Mouse (Mus musculus) lung, adult 18-20 months (tissue): ENCODE measurements around the gene Dusp15.

Experiments used
- DNase-seq, 2 experiments: peaks; one replicate each; pipeline ENCODE4 v3.0.0; 2022; ENCODE audit warnings: mixed read lengths in 2 of 2

Gene Dusp15

GRCm38 (mm10) chr2:152951065-152951849, at the start of gene Dusp15:
Gene Dusp15, minus strand, starts transcription at chr2:152951698.
- no peak for DNase-seq

GRCm38 (mm10) chr2:152997046-152997445, 45.5 kb upstream of the Dusp15 start:
- DNase-seq: no peak

DNA sequence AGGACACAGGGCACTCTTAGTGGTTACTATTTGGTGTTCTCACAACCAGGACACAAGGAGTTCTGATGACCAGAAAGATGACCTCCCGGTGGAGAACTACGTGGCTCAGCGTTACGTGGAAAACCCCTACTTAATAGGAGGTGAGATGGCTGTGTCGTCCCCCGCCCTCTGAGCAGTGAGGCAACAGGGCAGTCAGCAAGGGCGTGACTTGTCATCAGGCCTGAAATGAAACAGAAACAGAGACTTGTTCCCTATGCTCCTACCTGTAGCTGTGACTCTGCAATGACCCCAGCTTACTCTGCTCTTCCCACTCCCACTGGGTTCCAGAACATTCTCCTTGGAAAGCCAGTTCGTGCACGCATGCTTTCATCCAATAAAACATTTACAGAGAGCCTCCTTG, 40.0 kb upstream of the Dusp15 start:
- DNase-seq: no peak

- no peak for DNase-seq
Measured at GRCm38 (mm10) chr2:152985582-152985981, 34.1 kb upstream of the Dusp15 start.

DNA sequence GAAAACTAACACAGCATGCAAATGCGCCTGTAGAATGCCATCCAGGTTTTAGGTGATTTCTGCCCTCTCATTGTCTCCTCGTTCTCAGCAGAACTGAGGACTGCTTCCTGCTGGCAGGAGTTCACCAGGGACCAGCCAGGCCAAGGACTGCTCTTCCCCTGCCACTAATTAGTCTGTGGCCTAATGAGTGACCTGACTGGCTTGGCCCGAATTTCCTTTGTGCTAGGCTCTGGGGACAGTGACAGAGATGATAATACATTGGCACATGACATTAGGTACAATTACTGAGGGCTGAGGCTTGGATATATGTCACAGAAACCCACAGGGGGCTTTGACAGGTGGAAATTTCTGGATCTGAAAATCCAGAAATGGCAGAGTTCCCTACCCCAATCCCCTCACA, 25.5 kb upstream of the Dusp15 start:
- DNase-seq: no peak

GRCm38 (mm10) chr2:152965555-152965954, 14.1 kb upstream of the Dusp15 start:
- DNase-seq: no peak

- DNase-seq: peak; percentile 71 to 83
Measured at GRCm38 (mm10) chr2:152962091-152962793, 10.7 kb upstream of the Dusp15 start, which contains the start of gene Ttll9. Gene Ttll9, plus strand, starts transcription at chr2:152962485.

- DNase-seq: no peak
Measured at GRCm38 (mm10) chr2:152958116-152958515, 6.6 kb upstream of the Dusp15 start.

- DNase-seq: no peak
Measured at GRCm38 (mm10) chr2:152951850-152952720, 587 bp upstream of the Dusp15 start.

GRCm38 (mm10) chr2:152950358-152951064, 987 bp downstream of the Dusp15 start:
- no peak for DNase-seq

DNA sequence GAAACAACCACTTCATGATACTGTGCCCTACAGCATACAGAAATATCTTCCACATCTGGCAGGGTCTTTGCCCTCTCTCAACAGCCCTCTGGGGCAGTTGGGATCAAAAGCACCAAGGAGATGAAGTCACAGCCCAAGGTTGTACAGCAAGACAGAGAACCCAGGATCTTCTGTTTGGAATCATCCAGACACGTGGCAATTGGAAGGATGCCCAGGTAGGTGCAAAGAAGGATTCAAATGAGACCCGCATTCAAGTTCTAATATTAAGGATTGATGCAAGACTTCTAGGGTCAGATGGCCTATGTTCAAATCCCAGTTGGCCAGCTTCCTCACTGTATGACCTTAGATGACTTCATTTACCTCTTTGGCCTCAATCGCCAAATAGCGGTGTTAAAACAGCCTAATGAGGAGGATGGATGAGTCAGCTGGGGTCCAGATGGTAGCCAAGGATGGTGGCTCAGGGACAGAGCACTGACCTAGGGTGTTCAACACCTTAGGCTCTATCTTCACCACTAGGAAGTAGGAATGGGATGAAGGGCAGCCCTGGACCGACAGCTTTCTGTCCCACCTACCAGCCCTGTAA, 3.0 kb downstream of the Dusp15 start:
- DNase-seq: no peak

DNA sequence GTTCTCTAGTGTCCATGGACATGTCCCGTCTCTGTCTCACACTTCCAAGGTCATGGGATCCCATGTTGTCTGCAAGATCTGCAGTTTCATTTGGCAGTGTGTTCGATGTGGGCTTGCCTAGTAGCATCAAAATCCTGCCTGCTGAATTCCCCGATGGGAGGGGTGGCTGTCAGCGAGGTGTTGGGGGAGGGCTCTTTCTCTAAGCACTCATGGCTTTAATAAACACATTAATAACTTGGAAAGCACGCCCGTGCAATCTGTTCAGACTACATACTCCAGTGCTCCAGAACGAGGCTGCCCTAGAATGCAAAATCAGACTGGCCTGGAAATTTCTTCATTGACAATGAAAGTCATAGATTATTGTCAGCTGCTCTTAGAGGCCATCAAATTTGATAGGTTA, 4.4 kb downstream of the Dusp15 start:
- DNase-seq: no peak

DNA sequence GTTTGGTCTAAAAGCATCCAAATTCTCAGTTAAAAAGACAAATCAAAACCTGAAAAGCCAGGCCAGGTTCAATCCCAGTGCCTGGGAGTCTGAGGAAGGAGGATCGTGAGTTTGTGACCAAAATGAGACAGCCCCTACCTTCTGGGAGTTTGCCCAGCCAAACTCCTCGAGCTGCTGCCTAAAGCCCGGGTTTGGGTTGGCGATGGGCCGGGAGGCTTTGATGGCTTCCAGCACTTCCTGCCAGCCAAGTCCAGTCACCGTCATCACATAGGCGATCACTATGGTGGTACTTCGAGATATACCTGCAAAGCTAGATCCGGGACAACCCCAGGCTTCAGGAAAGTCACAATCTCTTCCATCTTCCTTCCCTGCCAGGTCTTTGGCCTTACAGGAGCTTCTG, 7.5 kb downstream of the Dusp15 start:
- no peak for DNase-seq

GRCm38 (mm10) chr2:152943568-152943967, 7.9 kb downstream of the Dusp15 start:
- DNase-seq: no peak

- no peak for DNase-seq
Measured at GRCm38 (mm10) chr2:152942898-152943515, 8.5 kb downstream of the Dusp15 start.

- no peak for DNase-seq
Measured at GRCm38 (mm10) chr2:152941776-152942175, 9.7 kb downstream of the Dusp15 start.

- no peak for DNase-seq
Measured at GRCm38 (mm10) chr2:152941106-152941505, 10.4 kb downstream of the Dusp15 start.

- DNase-seq: no peak
Measured at GRCm38 (mm10) chr2:152939846-152940245, 11.7 kb downstream of the Dusp15 start.

DNA sequence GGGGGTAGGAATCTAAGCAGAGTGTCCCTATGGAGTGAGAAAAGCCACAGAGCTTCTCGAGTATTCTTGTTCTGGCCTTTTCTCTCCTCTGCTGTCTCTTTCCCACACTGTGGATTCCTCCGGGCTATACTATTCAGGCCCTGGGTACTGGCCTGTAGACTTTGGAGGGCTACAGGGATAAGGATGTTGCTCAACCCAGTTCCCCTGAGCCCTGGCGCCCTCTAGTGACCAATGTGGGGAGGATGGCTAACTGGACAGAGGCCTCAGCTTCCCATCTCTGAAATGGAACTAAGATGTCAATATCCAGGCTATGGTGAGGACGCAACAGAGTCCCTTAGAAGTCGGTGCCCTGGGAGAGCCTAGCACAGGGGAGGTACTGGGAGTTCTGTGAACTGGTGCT, 17.9 kb downstream of the Dusp15 start:
- peak; percentile 53 to 62 for DNase-seq

GRCm38 (mm10) chr2:152933048-152933447, 18.4 kb downstream of the Dusp15 start, which contains the start of gene Foxs1:
Gene Foxs1, minus strand, starts transcription at chr2:152933208.
- DNase-seq: peak; percentile 36 to 38

DNA sequence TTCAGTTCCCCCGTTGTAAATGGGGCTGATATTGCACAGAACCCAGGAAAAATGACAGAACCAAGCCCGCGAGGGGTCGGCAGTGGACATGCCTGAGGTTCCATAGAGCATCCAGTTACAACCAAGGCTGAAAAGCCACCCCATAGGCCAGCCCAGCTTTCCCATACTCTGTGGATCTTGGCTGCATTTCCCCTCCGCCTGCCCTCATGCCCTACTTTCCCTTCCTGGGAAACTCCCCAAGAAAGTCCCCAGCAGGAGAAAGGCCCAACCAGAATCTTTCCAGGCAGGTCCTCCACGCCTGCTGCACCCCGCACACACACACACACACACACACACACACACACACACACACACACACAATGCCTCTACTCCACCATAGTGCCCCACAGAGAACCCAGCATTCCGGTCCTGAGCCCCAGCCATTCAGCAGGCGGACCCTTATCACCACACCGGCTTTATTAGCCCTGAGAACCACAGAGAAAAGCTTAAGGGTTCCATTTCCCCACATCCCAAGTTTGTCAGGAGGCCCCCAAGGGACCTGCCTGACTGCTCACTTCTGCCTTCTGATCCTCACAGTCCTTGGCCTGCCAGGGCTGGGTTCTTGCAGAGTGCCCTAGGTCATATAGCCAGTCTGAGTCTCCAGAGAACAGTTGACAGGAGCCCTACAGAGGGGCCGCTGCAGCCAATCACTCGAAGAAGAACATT, 19.9 kb downstream of the Dusp15 start:
- DNase-seq: no peak
